Mouse (Mus musculus): ENCODE measurements around the gene Smim20. TPM values are rescaled to one million over a fixed set of nuclear protein-coding genes. Genes with fewer than 3 reads are reported as not detected.

The Smim20 gene
- 100 to 1,000 TPM; 101 to 111 (median 105) TPM for total RNA-seq (2022)

- DNase-seq (ENCODE audit: low spot score), result peak; percentile 76
Observed at GRCm38 (mm10) chr5:53266931-53267853, at the start of gene Smim20. TSS of gene Smim20 (plus strand) at chr5:53267083.

DNA sequence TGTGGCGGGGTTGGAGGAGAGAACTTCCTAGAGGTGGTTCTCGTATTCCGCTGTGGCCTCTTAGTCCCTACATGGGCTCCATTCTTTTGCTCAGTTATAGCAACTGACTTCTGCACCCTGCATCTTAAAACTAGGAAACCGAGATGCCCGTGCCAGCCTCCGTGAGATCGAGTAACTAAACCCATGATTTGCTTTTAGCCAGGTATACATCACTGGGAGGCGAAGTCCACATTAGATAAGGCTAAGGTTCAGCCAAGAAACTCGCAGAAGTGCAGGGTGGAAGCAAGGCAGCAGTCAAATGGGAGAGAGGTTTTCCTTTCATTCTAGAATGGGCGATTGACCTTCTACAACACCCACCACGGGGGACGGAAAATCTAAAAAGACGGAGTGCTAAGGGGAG is 41.4 kb upstream of the Smim20 start:
- DNase-seq (ENCODE audit: low spot score), result no peak

- DNase-seq (ENCODE audit: low spot score), result no peak
Observed at GRCm38 (mm10) chr5:53230560-53230959, 36.3 kb upstream of the Smim20 start.

DNA sequence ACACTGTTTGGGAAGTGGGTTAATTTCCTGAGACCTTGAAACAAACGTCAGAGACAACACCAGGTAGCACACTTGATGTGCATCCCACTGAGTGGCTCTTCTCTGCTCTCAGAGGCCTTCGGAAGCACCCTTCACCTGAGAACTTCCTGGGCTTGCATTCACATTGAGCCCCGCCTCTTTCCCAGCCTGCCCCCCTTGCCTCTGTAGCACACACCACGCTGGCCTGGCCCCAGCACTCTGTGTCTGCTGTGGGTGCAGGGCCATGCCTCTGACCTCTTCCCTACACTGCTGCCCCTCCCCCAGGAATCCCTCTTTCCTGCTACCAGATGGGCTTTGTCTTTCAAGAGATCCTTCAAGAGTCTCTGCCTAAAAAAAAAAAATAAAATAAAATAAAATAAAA is 31.3 kb upstream of the Smim20 start:
- DNase-seq (ENCODE audit: low spot score), result no peak

DNA sequence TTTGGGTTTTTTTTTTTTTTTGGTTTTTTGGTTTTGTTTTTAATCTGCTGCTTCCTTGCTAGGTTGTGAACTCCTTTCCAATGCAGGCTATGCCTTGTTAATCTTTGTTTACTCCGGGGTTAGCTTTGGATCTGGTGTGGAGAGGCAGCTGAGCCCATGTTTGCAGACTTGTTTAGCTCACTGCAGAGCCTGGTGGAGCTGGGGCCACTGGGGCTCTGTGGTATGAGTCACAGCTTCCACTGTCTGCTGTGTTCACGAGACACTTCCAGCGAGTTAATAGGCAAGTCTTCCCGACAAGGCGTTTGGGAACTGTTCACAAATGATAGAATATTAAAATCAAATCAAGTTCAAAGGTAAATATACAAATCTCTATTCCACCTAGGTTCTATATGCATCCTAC is 30.7 kb upstream of the Smim20 start:
- DNase-seq (ENCODE audit: low spot score), result no peak

- no peak for DNase-seq (ENCODE audit: low spot score)
Observed at GRCm38 (mm10) chr5:53236749-53237148, 30.1 kb upstream of the Smim20 start.

GRCm38 (mm10) chr5:53238761-53239160 is 28.1 kb upstream of the Smim20 start:
- no peak for DNase-seq (ENCODE audit: low spot score)

- DNase-seq (ENCODE audit: low spot score), result no peak
Observed at GRCm38 (mm10) chr5:53239189-53239588, 27.7 kb upstream of the Smim20 start.

DNA sequence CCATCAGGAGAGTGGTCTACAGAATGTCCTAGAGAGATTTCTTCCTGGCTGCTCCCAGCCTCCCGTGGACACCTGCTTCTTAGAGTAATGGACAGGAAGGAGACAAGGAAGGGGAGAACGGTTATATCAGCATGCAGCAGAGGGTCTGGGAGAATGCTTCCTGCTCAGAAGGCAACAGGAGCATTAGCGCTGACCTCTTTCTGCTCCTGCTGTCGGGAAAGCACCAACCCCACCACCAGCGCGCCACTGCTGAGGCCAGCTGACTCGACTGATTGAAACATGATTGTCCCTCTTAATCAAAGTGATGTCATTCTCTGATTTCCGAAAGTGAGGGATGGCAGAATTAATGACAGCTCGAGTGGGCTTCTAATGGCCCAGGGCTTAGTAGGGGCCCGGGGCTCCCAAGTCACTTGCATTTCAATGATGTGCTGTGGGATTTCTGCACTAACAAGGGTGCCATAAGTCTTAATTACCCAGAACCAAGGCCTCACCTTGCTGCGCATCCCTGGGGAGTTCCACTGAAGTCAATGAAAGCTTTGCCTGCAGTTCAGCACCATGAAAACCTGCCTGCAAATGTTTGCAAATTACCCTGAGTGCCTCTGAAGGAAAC is 26.9 kb upstream of the Smim20 start:
- DNase-seq (ENCODE audit: low spot score), result no peak

DNA sequence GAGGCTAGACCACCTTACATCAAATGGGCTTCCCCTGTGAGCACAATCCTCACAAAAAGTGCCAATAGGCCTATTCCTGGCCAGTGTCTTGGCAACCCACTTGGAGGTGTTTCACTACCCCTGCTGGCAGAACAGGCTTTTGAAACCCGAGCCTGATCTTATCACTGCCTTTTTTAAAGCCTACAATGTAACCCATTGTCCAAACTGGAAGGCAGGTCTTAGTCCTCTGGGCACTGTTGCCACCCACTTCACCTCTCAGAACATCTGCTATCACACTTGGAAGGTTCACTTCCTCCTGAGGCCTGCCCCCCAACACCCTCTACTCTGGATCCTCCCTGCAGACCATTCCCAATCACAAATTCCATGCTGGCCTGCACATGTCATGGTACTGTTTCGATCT is 25.8 kb upstream of the Smim20 start:
- no peak for DNase-seq (ENCODE audit: low spot score)

DNA sequence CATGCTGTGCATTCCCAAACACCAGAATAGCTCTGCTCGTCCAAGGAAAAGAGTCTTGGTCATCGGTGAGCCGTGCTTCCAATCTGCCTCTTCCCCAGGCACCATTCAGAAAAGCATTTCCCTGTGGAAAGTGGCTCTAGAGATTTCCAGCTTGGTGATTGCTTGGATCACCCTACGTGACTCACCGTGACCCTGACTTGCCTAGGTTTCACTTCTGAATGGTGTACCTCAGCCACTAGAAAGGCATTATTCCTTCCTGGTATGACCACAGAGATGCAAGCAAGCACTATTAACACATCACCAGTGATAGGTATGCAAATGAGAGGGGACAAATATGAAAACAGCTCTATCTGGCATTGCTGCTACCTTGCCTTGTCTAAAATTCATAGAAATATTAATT is 24.9 kb upstream of the Smim20 start:
- DNase-seq (ENCODE audit: low spot score), result no peak

GRCm38 (mm10) chr5:53242865-53243499 is 23.9 kb upstream of the Smim20 start:
- DNase-seq (ENCODE audit: low spot score), result no peak

DNA sequence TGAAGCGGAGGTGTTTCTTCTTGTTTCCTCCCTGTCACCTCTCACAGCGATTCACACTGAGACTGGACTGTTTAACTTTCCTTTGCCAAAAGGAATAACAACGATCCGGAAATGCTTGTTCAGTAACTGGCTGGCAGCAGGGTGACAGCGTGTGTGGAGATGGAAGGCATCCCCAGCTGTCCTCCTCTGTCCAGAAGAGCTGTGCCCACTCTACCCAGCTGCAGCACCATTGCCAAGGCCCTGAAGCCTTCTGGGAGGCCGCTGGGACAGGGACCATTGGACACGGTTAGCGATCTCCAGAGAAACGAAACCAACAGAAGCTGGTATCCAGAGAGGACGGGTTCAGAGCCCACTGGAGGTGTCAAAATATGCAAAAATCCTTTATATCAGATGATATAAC is 22.9 kb upstream of the Smim20 start:
- DNase-seq (ENCODE audit: low spot score), result no peak

GRCm38 (mm10) chr5:53248499-53248898 is 18.4 kb upstream of the Smim20 start:
- DNase-seq (ENCODE audit: low spot score), result no peak

- DNase-seq (ENCODE audit: low spot score), result no peak
Observed at GRCm38 (mm10) chr5:53249431-53250061, 17.3 kb upstream of the Smim20 start.

- DNase-seq (ENCODE audit: low spot score), result no peak
Observed at GRCm38 (mm10) chr5:53254154-53254553, 12.7 kb upstream of the Smim20 start.

DNA sequence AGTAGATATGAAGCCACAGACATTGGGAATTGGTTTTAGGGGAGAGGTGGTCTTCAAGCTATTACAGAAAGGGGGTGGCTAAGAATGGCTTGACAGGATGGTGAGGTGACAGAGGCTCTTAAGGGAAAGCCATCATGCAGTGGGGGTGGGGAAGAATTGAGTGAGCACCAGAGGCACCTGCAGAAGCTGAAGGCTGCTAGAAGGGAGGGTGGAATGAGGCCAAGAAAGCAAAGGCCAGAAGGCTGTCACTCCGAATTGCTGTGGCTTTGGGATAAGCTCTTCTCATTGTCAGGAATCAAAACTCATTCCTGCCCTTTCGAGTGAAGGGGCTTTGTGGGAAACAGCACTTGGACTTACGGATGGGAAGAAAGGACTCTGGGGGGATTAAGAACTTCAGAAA is 12.1 kb upstream of the Smim20 start:
- no peak for DNase-seq (ENCODE audit: low spot score)

DNA sequence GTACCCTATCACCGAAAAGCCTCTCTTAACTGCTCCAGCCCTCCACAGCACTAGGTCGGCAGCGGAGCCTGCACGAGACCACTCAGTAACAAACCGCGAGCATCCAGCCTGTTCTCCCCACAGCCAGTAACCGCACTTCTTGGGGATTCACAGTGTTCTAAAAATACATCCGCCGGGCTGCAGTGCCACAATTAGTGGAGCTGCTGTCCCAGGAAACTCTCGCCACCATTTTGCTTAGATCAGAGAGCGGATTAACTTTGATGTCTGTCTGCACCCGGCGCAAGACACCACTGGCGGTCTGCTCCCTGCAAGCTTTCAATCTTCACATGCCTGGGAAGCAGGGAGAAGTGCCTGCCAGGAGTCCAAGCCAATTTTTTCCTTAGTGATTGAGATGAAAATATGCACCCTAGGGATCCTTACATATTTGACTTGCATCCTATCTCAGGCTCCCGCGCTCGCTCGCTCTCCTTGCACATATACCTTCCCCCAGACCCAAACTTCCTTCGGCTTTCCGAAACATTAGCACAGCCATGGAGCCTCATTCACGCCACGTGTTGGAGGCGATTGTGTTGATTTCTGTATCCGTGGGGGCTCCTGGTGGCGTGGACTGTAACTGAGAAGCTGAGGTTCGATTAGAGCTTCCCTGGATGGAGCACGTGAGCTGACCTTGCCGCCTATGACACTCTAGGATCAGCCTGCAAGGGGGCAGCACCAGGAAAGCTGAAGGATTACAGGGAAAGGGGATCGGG is 8.7 kb upstream of the Smim20 start:
- DNase-seq (ENCODE audit: low spot score), result no peak

DNA sequence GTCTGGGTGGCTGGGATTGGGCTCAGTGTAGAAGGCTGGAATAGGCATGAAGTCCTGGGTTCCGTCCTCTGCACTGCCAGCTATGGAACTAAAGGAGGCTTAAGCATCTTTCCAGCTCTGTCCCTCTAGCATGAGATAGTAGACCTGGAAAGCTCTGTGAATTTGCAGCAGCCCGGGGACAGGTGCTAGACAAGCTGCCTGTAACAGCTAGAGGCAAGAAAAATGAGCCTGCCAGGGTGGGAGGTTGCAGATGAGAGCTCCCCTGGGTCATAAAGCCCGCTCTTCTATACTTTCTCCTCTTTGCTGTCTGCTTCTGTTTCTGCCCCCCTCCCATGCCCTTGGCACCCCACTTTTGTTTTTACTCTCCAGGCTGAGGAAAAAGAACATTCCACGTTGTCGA is 7.0 kb upstream of the Smim20 start:
- no peak for DNase-seq (ENCODE audit: low spot score)

DNA sequence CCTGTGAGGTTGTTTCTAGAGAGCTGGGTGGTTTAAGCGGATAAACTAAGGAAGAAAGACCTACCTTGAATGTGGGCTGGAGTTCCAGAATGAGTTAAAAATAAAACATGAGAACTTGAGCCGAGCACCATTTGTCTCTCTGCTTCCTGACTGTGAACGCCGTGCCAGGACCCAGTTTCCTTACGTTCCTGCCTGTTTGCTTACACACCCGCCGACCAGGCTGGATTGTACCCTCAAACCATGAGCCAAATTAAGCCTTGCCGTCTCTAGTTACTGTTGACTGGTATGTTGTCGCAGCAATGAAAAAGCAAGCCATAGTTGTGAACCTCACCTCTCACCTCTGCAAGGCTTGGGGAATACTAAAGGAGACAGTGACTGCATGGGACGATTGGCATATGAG is 4.9 kb upstream of the Smim20 start:
- DNase-seq (ENCODE audit: low spot score), result no peak

- DNase-seq (ENCODE audit: low spot score), result no peak
Observed at GRCm38 (mm10) chr5:53264061-53264460, 2.8 kb upstream of the Smim20 start.

DNA sequence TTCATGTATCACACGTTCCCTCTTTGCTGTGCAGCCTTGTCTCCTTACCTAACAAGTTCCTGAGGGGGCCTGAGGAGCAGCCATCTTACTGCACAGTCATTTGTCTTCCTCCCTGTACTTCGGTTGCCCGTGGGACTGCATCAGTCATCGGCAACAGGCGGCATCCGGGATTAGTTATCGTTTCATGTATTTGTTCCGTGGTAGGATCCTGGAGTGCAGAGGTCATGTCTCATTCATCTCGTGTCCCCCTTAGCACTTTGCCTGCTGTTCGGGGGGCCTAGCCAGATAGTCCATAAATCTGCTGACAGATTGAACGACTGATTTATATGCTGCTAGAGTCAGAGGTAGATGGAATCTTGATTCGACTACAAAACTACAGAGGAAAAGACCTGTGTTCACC is 1.1 kb upstream of the Smim20 start:
- DNase-seq (ENCODE audit: low spot score), result no peak
